In genomic region chr8:10409043-10409442, GRCm38 (mm10) we compare ENCODE assay signal across 34 mouse cellular contexts.
"Had no signal": no experiment of that assay in that cellular context is flagged by ENCODE, and none has a peak within 500 bp of the region (broad histone marks: within the 10 kb centered on the region; RNA-seq: fewer than 3 reads in every experiment).

No protein-coding gene starts in this region.

- H3K4me3 ChIP-seq: heart, embryonic 12.5 days; heart, embryonic 13.5 days; heart, embryonic 15.5 days; hindbrain, embryonic 10.5 days; hindbrain, embryonic 12.5 days; hindbrain, embryonic 13.5 days; hindbrain, embryonic 15.5 days; intestine, embryonic 15.5 days; kidney, embryonic 15.5 days; layer of hippocampus, adult 2 months; left cerebral cortex, adult 2 months had no signal

- H3K4me2 ChIP-seq: heart, embryonic 12.5 days; heart, embryonic 13.5 days; heart, embryonic 15.5 days; hindbrain, embryonic 12.5 days; hindbrain, embryonic 13.5 days; hindbrain, embryonic 14.5 days; hindbrain, embryonic 15.5 days; intestine, embryonic 15.5 days; kidney, embryonic 15.5 days had no signal

- ATAC-seq: hindbrain, embryonic 16.5 days; hindbrain, postnatal 0 days; inflammation-experienced regulatory T-cells, adult 6 months; intestine, embryonic 15.5 days; intestine, embryonic 16.5 days; intestine, postnatal 0 days had no signal

- H3K27ac ChIP-seq: heart, embryonic 13.5 days; heart, embryonic 15.5 days; hindbrain, embryonic 10.5 days; hindbrain, embryonic 12.5 days; hindbrain, embryonic 13.5 days; hindbrain, embryonic 14.5 days; hindbrain, embryonic 15.5 days; hindbrain, postnatal 0 days; intestine, embryonic 15.5 days; kidney, embryonic 15.5 days; kidney, postnatal 0 days; layer of hippocampus, adult 2 months; left cerebral cortex, adult 2 months had no signal

- H3K36me3 ChIP-seq: heart, embryonic 12.5 days; heart, embryonic 13.5 days; heart, embryonic 15.5 days; intestine, embryonic 15.5 days; kidney, embryonic 15.5 days had no signal

- H3K4me1 ChIP-seq: heart, embryonic 15.5 days; hindbrain, embryonic 10.5 days; intestine, embryonic 15.5 days had no signal

- DNase-seq: heart, postnatal 10 days; heart, postnatal 14 days; heart, postnatal 36 days; heart, postnatal 4 days; kidney, adult 11 months; kidney, adult 18-20 months; kidney, adult 2 months; kidney, adult 8-10 months; kidney, adult 9 months; kidney, postnatal 10 days; kidney, postnatal 14 days; kidney, postnatal 25 days; kidney, postnatal 36 days; kidney, postnatal 4 days; layer of hippocampus, adult 9-11 months; layer of hippocampus, postnatal 36 days had no signal

- H3K27me3 ChIP-seq: heart, embryonic 12.5 days; heart, embryonic 13.5 days; heart, embryonic 15.5 days; hindbrain, embryonic 12.5 days; hindbrain, embryonic 13.5 days; hindbrain, embryonic 15.5 days; intestine, embryonic 15.5 days had no signal

- H3K9ac ChIP-seq: heart, embryonic 12.5 days; heart, embryonic 13.5 days; heart, embryonic 15.5 days; hindbrain, embryonic 12.5 days; hindbrain, embryonic 13.5 days; hindbrain, embryonic 14.5 days; hindbrain, embryonic 15.5 days; intestine, embryonic 15.5 days; kidney, embryonic 15.5 days had no signal

- H3K9me3 ChIP-seq: heart, embryonic 12.5 days; heart, embryonic 13.5 days; heart, embryonic 15.5 days; hindbrain, embryonic 10.5 days; hindbrain, embryonic 12.5 days; hindbrain, embryonic 13.5 days; hindbrain, embryonic 15.5 days; intestine, embryonic 15.5 days; kidney, embryonic 15.5 days had no signal
